Mouse (Mus musculus): ENCODE data around the gene Hoxc11.

GRCm38 (mm10) chr15:102917972-102918572, 36.2 kb upstream of the Hoxc11 start:
- TF ChIP-seq GATA1 (IDR thresholded peaks at IDR 0.05; ENCODE audit: low read length) = no peak
- TF ChIP-seq TAL1 (IDR thresholded peaks at IDR 0.05; ENCODE audit: low read length) = no peak

All from erythroblast, embryonic 14.5 days (primary cell).